Mouse (Mus musculus) erythroblast, adult 5-6 weeks (primary cell): ENCODE results near the gene Kcnq1. TPM values are rescaled to one million over a fixed set of nuclear protein-coding genes. Genes with fewer than 3 reads are reported as not detected.

Experiments
- ATAC-seq: replicated peaks from 2 replicates; pipeline ENCODE4 v1.8.0; 2016; ENCODE audit warnings: moderate number of reproducible peaks, mild to moderate bottlenecking, moderate TSS enrichment, inconsistent platforms; ENCODE audit not compliant: poor library complexity, low FRiP score, severe bottlenecking
- total RNA-seq, 2 experiments: library from RNA; stranded (forward) in 1 of 2; stranded (reverse) in 1 of 2; fragments of 150-400 nt in 1 of 2; fragments of 200-764, 138-1000 nt in 1 of 2; gene quantifications; 2 replicates each; pipeline versions ENCODE4 v1.2.3 to v1.2.4; 2015 to 2017; ENCODE audit warnings: low replicate concordance in 2 of 2

Gene Kcnq1
- total RNA-seq, 2 experiments from 2014 or later: not detected

DNA sequence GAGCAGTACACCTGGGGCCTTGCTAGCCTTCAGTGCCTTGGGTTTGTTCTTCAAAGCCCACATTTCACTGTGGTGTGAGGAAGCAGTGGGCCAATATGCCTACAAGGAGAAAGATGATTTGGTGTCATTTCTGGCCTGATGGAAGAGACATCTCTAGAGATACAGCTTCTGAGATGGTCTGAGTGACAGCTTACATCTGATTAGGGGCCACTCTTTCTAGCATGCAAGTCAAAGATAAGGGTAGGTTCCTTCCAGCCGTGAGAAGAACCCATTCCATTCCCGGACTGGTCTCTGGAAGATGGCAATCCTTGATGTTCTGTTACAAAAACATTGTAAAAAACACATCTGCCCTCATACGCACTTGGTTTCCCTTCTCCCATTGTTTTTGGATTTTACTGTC lies 63.2 kb downstream of the Kcnq1 start:
- ATAC-seq: no peak

DNA sequence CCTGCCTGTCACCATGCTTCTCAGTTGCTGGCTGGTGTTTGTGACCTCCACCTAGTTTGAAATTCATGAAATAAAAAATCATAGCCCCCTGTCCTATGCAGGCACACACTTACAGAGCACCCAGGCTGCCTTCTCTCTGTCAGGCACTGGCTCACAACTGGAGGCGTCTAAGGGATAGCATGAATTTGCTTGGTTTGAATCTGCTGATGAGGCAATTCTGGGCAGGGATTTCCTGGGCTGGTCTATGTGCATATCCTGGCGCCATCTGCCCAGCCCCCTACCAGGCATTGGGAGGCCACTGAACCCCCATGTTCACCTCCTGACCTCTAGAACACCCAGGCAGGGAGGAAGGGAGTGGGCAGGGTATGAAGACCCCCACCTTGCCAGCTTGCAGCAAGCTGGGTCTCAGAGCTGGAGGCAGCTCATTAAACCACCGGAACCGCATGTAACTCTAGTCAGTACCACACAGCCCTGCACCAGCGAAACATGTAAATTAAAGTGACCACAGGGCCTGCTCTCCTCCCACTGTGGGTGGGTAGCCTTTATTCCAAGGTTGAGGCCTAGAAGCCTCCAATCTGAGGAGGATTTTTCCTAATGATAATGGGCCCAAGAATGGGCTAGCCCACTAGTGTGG lies 66.9 kb downstream of the Kcnq1 start:
- ATAC-seq: no peak

DNA sequence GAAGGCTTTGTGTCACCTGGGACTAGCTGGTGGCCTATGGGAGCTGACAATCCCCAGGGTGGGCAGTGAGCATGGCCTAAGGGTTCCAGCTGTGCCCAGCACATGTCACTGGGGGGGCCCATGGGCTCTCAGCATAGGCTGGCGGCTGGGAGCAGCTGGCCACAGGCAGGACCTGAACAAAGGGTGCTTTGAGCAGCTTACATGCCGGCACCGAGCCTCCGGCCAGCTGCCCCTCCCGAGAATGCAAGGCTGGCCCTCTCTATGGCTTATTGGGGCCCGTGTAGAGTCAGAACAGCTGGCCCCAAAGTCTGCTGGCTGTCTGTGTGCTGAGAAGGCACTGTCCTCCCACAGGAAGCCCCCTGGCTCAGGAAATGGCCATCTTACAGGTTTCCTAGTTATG lies 68.5 kb downstream of the Kcnq1 start:
- no peak for ATAC-seq

DNA sequence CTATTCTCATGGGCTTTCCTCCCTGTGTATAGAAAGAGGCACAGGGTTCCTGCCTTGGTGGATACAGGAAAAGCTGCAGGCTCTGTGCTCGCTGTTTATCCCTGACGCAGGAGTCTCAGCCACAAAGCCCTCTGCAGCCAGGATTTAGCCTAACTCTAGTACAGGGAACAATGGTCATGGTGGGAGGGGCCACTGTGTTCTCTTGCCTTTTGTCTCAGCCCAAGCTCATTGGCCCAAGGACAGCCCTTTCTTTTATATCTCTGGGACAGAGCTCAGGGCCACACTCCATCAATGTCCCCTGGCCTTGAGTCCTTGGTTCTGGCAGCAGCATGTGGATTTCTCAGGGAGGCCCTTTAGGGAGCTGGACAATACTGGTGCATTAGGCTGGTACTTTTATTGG lies 72.7 kb downstream of the Kcnq1 start:
- ATAC-seq: no peak

DNA sequence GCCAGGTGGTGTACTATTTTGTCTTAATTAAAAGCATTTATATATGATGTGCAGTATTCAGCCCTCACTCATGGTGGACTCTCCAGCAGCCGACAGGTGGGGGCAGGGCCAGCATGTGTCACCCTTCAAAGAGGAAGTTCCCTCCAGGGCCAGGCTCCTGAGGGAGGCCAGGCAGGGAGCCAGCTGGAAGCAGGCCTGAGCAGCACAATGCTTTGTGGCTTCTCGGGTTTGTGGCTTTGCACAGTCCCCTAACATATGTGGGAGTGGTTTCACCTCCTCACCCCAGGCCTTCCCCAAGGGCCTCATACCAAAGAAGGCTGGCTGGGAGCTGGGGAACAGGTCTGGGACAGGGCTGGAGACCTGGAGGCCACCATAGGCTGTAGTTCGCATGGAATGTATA lies 74.6 kb downstream of the Kcnq1 start:
- no peak for ATAC-seq

DNA sequence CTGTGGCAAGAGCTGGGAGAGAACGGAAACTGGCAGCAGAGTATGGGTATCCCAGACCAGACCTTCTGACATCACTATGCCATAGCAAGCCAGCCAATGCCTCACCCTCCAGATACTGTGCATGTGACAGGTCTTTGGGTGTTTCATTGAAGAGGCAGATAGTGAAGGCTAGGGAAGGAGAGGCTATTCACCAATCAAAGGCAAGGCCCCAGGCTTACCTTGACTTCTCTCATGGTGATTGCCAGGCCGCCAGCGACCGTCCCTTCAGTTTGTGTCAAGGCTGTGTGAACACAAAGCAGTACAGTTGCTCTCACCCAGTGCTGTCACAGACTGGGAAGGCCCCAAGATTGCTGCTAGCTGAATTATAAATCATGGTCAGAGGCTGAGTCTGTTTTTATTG lies 75.1 kb downstream of the Kcnq1 start:
- no peak for ATAC-seq

DNA sequence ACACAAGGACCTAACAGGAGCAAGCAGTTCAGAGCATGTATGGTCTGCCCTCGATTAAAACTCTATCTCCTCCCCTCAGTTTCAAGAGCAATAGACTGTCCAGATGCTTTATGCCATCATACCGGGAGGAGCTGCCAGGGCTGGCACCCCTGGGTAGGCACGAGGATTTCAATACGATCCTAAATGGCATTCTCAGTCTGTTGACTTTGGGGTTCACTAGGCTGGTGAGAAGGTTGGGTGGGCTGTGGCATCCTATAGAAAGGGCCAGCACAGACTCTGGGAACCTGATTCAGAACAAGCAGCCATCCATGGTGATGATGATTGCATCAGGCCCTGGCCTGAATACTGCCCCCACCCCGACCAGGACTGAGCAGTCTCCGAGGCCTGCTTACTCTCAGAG lies 79.3 kb downstream of the Kcnq1 start:
- ATAC-seq: no peak

DNA sequence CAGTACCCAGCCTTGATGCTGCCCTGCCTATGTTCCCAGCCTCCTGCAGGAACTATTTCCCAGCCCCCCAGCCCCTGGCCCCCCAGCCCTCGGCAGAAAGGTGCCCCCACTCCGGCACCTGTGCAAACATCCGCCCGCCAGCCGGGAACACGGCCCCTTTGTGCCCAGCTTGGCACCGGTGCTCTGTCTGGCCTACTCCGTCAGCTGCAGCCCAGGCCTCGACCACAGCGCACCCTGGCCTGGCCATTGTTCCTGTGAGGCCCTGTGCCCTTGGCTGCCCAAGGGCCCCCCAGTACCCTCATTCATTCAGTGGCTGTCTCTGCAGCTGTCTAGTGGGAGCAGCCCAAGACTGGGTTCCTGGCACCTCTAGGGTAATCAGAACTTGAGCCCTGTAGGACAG lies 80.2 kb downstream of the Kcnq1 start:
- ATAC-seq: no peak

DNA sequence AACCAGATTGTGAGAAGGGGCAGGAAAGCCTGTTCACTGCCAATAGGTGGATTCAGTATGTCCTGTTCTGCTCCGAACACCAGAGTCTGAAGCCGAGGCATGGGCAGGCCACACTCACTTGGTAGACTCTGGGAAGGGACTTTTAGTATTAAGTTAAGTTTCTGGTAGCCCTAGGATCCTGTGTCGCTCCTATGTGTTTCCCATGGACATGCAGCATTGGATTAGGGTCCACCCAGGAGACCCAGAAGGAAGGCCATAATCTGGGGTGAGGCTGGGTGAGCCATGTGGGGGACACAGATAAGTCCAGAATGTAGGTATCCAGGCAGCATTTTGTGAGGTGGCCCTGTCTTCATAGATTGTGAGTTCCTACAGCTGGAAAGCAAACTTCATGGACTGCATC lies 81.0 kb downstream of the Kcnq1 start:
- ATAC-seq: no peak

DNA sequence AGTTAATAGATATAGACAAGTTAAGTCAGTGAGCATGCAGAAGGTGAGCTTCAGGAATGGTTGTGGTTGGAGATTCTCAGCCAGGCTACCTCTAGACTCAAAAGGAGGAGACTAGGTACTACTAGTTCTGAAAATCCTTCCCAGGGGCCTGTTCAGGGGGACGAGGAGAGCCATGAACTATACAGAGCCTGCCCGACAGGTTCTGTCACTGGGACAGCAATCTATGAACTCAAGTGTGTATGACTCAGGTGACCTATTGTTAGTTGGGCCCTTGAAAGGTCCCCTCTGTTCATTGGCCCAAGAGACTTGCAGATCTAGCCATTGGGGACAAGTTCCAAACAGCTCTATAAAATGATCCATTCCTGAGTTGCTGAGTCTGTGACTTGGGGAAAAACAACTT lies 82.4 kb downstream of the Kcnq1 start:
- ATAC-seq: no peak

DNA sequence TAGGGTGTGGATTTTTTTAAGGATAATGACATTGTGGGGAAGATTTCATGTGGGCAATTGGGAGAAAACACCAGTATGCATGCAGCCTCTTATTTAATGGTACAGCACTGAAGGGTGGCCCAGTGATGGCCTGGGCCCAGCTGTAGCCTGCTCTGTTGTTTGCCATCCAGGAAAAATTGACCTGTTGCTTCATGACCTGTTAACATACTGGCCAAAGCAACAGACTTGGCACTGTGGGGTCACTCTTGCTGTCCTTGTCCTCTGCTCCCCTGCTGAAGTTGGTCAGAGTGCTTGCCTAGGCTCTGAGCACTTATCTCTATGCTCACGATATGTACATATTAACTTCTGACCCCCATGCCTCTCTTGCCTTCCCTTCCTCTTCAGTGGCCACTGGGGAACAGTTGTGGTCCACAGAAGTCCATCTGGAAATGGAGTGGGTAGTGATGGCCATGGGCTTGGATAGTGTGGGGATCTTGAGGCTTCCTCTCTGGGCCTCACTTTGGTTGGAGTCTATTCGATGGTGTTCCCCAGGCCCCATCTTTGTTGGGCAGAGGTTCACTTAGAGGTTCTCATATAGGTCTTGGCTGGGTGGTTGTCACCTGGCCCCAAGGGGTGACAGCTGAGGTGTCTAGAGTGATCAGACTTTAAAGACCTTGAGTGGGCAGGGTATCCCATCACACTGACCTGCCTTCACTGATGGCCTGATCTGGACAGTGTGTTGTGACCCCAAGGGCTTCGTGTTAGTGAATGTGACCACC lies 84.0 kb downstream of the Kcnq1 start:
- ATAC-seq: no peak

DNA sequence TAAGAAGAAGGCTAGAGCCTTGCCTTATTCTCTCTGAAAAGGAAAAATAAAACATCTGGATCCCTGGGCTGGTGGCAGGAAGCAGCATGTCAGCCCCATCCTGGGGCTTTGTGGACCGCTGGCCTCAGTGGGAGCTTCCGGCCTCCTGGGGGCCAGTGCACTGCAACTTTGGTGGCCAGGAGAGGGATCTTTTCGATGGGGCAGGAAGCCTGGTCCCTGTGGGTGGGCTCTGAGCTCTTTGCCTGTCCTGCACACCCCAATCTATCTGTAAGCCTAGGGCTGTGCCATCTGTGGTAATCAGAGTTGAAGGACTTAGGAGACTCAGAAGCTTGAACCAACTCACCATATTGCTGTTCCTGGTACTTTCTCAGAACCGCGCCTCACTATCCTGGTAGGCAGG lies 84.7 kb downstream of the Kcnq1 start:
- ATAC-seq: no peak

DNA sequence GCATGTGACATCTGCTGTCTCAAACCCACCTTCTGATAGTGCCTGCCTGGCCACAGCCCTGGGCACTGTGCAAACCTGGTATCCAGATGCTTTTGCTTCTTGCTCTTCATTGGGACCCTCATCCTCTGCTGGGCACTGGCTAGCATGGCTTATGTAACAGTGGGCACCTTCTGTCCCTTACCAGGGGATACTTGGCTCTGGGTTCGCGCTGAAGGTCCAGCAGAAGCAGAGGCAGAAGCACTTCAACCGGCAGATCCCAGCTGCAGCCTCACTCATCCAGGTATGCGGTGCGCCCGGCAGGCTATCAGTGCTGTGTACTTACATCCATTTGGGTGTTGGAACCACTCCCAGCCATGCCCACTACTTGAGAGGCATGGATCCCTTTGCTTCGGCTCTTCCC lies 86.2 kb downstream of the Kcnq1 start:
- no peak for ATAC-seq

DNA sequence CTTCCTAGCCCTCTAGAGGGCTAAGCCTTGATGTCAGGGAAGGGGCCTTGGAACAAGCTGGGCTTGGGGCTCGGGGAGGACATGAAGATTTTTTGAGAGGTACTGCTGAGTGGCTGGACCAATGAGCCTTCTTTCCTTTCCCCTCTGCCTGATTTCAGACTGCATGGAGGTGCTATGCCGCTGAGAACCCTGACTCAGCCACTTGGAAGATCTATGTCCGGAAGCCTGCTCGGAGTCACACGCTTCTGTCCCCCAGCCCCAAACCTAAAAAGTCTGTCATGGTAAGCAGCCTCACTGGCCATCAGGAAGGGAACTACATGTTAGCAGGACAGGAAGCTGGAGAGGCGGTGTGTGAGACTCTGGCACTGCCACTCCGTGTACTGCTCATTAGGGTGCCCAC lies 87.9 kb downstream of the Kcnq1 start:
- ATAC-seq: no peak

DNA sequence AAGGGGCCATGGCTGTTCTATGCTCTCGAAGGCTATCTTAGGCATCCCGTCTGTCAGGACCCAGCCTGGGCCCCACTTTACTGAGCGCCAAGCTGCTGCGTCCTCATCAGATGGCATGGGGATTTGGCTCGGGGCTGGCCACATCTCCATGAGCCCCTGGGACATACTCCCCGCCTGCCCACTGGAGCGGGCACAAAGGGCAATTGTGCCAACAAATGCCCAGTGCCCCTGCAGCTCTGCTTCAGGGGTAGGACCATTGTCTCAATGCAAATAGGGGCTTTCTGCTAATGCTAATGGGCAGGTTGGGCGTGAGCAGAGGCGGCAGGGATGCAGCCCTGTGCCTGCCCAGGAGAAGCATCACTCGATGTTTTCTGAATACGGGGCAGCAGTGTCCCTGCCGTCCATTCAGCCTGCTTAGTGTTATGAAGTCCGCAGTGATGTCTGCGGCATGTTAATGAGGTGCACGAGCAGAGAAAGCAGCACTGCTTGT lies 91.8 kb downstream of the Kcnq1 start:
- ATAC-seq: no peak

DNA sequence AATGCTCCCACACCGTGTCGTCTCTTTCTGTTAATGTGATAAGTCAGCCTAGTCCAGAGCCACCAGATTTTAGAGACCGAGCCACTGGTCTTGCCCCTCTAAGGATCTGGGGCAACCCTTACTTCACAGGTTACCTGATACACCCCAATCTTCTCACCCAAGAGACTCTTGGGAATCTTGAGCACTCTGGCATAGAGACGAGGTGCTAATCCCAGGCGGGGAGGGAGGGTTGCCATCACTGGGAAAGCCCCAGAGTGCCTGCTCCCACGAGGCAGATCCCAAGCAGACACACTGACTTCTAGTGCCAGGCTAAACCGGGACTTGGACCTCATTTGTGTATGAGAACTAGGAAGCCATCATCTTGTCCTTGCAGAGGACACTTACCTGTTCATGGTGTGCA lies 92.3 kb downstream of the Kcnq1 start:
- no peak for ATAC-seq

DNA sequence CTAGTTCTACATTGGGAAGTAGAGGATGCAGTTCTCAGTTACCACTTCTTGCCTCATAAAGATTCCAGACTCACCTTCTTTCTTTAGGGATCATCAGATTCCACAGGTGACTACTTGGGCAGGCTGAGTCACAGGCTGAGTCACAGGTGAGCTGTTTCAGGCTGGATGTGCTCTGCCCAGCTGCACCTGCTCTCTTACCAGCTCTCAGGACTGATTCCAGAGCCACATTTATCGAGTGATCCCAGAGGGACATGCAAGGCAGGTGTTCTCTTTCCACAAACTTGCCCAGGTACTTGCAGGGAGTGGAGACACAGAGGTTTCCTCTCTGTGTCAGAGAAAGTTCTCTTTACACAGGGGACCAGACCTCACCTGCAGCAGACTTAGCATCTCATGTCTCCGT lies 95.1 kb downstream of the Kcnq1 start:
- no peak for ATAC-seq

DNA sequence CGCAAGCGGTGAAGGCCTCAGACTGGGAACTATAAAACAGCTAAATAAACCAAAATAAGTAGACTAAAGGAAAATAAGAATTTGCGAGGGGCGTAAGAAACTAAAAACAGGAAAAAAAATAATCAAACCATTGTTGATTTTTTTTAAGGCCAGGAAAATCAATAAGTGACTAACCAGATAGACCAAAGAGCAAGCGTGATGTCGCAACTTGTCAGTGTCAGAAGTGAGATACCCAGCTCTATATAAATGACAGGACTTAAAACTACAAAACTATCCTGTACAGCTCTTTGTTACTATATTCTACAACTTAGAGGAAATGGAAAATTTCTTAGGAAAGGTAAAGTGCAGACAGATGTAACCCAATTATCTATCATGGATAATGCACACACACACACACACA lies 97.7 kb downstream of the Kcnq1 start:
- ATAC-seq: no peak

DNA sequence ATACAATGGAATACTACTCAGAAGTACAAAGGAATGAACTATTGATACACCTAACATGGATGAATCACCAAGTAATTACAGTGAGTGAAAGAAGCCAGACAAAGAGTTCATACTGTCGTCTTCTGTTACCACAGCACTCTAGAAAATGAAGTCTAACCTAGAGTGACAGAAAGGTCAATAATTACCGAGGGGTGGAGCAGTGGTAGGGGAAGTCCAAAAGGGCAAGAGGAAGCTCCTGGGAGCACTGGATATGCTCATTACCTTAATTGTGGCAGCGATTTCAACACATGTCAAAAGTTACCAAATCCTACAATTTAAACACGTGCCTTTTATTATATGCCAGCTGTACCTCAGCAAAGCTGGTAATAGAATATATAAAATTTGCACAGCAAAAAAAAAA lies 100.9 kb downstream of the Kcnq1 start:
- ATAC-seq: no peak

DNA sequence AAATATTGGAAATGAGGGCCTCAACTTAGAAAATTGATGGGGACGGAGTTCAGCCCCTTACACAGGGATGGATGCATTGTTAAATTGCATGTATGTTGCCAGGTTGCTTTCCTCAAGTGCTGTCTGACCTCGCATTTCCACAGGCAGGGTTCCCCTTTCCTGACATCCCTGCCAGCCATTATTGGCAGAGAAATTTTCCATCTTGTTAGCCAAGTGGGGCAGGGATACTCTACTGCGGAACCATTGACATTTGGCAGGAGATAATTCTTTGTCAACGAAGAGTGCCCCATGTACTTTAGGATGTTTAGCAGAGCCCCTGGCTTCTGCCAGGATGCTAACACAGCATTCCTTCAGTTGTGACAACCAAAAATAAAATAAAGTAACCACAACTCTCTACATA lies 104.6 kb downstream of the Kcnq1 start:
- no peak for ATAC-seq

DNA sequence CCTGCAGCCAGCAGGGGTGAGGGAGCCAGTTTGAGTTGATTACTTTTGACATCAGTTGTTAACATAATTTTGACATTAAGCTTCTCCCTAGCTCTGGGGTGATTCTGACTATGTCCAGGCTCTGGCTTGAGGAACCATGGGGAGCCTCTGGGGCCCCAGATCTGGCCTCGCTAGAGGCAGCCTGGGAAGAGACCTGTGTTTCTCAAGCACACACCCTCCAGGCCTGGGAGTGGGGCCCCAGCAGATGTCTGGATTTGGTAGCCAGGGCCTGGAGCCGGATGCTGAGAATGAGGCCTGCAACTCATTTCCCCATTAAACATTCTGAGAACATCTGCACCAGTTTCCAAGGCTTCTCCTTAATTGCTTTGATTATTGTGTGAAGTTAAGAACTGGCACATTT lies 145.0 kb downstream of the Kcnq1 start:
- no peak for ATAC-seq
